27 mouse cellular contexts compared by ENCODE assay signal in the genomic region with DNA sequence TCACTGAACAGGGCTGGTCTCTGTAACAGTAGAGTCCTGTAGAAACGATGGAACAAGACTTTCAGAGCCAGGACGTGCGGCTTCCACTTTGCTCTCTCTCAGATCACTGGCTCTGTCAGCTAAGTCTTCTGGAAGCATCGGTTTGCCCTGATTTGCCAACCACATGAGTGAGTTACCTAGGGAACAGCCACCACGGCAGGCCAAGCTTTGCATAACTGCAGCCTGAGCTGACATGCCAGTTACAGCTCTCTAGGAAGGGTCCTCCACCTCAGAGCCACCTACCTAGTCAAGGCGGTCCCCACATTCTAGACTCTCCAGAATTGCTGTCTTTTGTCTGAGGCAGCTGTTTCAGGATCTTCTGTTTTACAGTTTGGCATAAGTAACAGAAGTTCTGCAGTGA.
DNase-seq lines count a peak whose midpoint lies in the region; ATAC-seq and TF ChIP-seq lines count a peak whose summit lies in the region.
"Had no signal": no experiment of that assay in that cellular context is flagged by ENCODE, and none has a peak within 500 bp of the region (broad histone marks: within the 10 kb centered on the region; RNA-seq: fewer than 3 reads in every experiment).

No protein-coding gene starts in this region.

- 54% methylated on average over 6 of the region's 6 CpGs for WGBS in hindbrain, postnatal 0 days
- WGBS in hindbrain, embryonic 16.5 days, result 75% methylated on average over 6 of the region's 6 CpGs

- DNase-seq in hindbrain, postnatal 0 days (ENCODE audit: low spot score), result peak; percentile 34
- peak; percentile 45 for DNase-seq in CH12.LX (ENCODE audit: extremely low read depth)
- peak; percentile 56 for DNase-seq in Muller cell, postnatal 12 days (ENCODE audit: inconsistent ontology term)
- peak; percentile 17 for DNase-seq in retina, embryonic 14.5 days (ENCODE audit: low spot score)
- DNase-seq: adrenal gland, postnatal 25 days; B cell, adult 2 months; cerebellum, adult 2 months; cerebellum, postnatal 14 days; gastrocnemius, postnatal 25 days; heart, adult 18-20 months; heart, postnatal 4 days; kidney, postnatal 14 days; lung, embryonic 14.5 days; lung, postnatal 36 days; thymus, postnatal 14 days had no signal

- no peak overlapping the region for H3K9ac ChIP-seq in hindbrain, postnatal 0 days (replicated peaks; ENCODE audit: low read length)
- H3K9ac ChIP-seq in hindbrain, embryonic 16.5 days (ENCODE audit: low read depth, low read length), result no peak overlapping the region
- H3K9ac ChIP-seq in CH12.LX (ENCODE audit: insufficient read depth, low read depth), result no peak overlapping the region
- H3K9ac ChIP-seq: hindbrain, embryonic 13.5 days; limb, embryonic 12.5 days; liver, embryonic 15.5 days; lung, embryonic 14.5 days; midbrain, embryonic 12.5 days had no signal

- H3K27me3 ChIP-seq in hindbrain, postnatal 0 days (ENCODE audit: insufficient read depth, low read length), result no peaks in the 10 kb centered on the region
- H3K27me3 ChIP-seq in hindbrain, embryonic 16.5 days (replicated peaks; ENCODE audit: control insufficient read depth, insufficient read depth, low read length), result no peaks in the 10 kb centered on the region
- H3K27me3 ChIP-seq in CH12.LX (replicated peaks), result no peaks in the 10 kb centered on the region
- H3K27me3 ChIP-seq: hindbrain, embryonic 13.5 days; limb, embryonic 12.5 days; liver, embryonic 15.5 days; megakaryocyte, embryonic 14.5 days; midbrain, embryonic 12.5 days had no signal

- TF ChIP-seq POLR2A in CH12.LX (IDR thresholded peaks at IDR 0.05; ENCODE audit: low read depth, low read length), result no peak

- H3K4me2 ChIP-seq in hindbrain, postnatal 0 days (ENCODE audit: low read depth, low read length), result no peak overlapping the region
- no peak overlapping the region for H3K4me2 ChIP-seq in hindbrain, embryonic 16.5 days (ENCODE audit: low read length)
- H3K4me2 ChIP-seq in CH12.LX (ENCODE audit: insufficient read depth, low read depth, poor library complexity, severe bottlenecking), result no peak overlapping the region
- H3K4me2 ChIP-seq: heart, embryonic 11.5 days; hindbrain, embryonic 13.5 days; limb, embryonic 12.5 days; liver, embryonic 15.5 days; lung, embryonic 14.5 days; midbrain, embryonic 12.5 days had no signal

- H3K4me1 ChIP-seq in hindbrain, postnatal 0 days (ENCODE audit: insufficient read depth, low read length), result no peaks in the 10 kb centered on the region
- no peaks in the 10 kb centered on the region for H3K4me1 ChIP-seq in hindbrain, embryonic 16.5 days (ENCODE audit: control insufficient read depth, insufficient read depth, low read depth, low read length)
- H3K4me1 ChIP-seq in CH12.LX (ENCODE audit: control insufficient read depth in 1 of 2, insufficient read depth in 2 of 2), result peaks cover 6 to 25% of the 10 kb centered on the region in 2 experiments; a peak in 3 of 4 replicates
- H3K4me1 ChIP-seq: forebrain, embryonic 10.5 days; hindbrain, embryonic 13.5 days; megakaryocyte, embryonic 14.5 days; midbrain, embryonic 12.5 days had no signal

- no peak for TF ChIP-seq EP300 in CH12.LX (IDR thresholded peaks at IDR 0.05; ENCODE audit: low read length)

- in situ Hi-C loops in CH12.LX (cut with MboI; ENCODE audit: low pct_ligation_motif_present, low pct_unique_long_range_greater_than_20kb, low sequenced_read_pairs), result no loop called here

- H3K4me3 ChIP-seq in hindbrain, postnatal 0 days (ENCODE audit: low read length), result no peak overlapping the region
- no peak overlapping the region for H3K4me3 ChIP-seq in hindbrain, embryonic 16.5 days (ENCODE audit: low read length)
- no peak overlapping the region for H3K4me3 ChIP-seq in CH12.LX (replicated peaks in 1 of 3; ENCODE audit: low read depth in 2 of 3, low read length in 2 of 3, poor library complexity in 1 of 3)
- H3K4me3 ChIP-seq: forebrain, embryonic 10.5 days; hindbrain, embryonic 13.5 days; left cerebral cortex, adult 2 months; limb, embryonic 12.5 days; liver, embryonic 15.5 days; megakaryocyte, embryonic 14.5 days; midbrain, embryonic 12.5 days had no signal

- no peak for TF ChIP-seq RAD21 in CH12.LX (IDR thresholded peaks at IDR 0.05; ENCODE audit: low read depth, low read length)

- no peak for ATAC-seq in hindbrain, postnatal 0 days
- no peak for ATAC-seq in hindbrain, embryonic 16.5 days
- ATAC-seq in megakaryocyte, adult 5-6 weeks (ENCODE audit: poor library complexity, severe bottlenecking), result no peak
- ATAC-seq in activated CD4-positive, CD25-positive, alpha-beta regulatory T cell, adult 4 months, result no peak
- ATAC-seq: inflammation-experienced regulatory T-cells, adult 6 months had no signal

- dilution Hi-C loops in CH12.LX (cut with MboI; ENCODE audit: extremely low pct_ligation_motif_present, extremely low pct_unique_long_range_greater_than_20kb, low sequenced_read_pairs), result no loop called here

- H3K27ac ChIP-seq in hindbrain, postnatal 0 days, result no peak overlapping the region
- no peak overlapping the region for H3K27ac ChIP-seq in hindbrain, embryonic 16.5 days (ENCODE audit: low read depth, low read length)
- no peak overlapping the region for H3K27ac ChIP-seq in CH12.LX (ENCODE audit: insufficient read depth, low read depth)
- H3K27ac ChIP-seq: forebrain, embryonic 10.5 days; hindbrain, embryonic 13.5 days; left cerebral cortex, adult 2 months; limb, embryonic 12.5 days; liver, embryonic 15.5 days; midbrain, embryonic 12.5 days had no signal

- no peak for TF ChIP-seq CTCF in hindbrain, postnatal 0 days (IDR thresholded peaks at IDR 0.05; ENCODE audit: low read depth)
- TF ChIP-seq CTCF in CH12.LX (conservative IDR thresholded peaks at IDR 0.05 in 1 of 2, IDR thresholded peaks at IDR 0.05 in 1 of 2; ENCODE audit: low read depth in 2 of 2, low read length in 2 of 2), result no peak

- no peaks in the 10 kb centered on the region for H3K9me3 ChIP-seq in hindbrain, postnatal 0 days (ENCODE audit: low read length)
- H3K9me3 ChIP-seq in hindbrain, embryonic 16.5 days (ENCODE audit: control insufficient read depth, low read length), result no peaks in the 10 kb centered on the region
- no peaks in the 10 kb centered on the region for H3K9me3 ChIP-seq in CH12.LX (replicated peaks; ENCODE audit: low read length)
- H3K9me3 ChIP-seq: forebrain, embryonic 10.5 days; hindbrain, embryonic 13.5 days; limb, embryonic 12.5 days; liver, embryonic 15.5 days; megakaryocyte, embryonic 14.5 days; midbrain, embryonic 12.5 days had no signal

- H3K79me2 ChIP-seq in CH12.LX (replicated peaks; ENCODE audit: control insufficient read depth, extremely low read depth, insufficient read depth, poor library complexity, severe bottlenecking), result no peaks in the 10 kb centered on the region

- no peaks in the 10 kb centered on the region for H3K36me3 ChIP-seq in hindbrain, postnatal 0 days (ENCODE audit: insufficient read depth, low read length)
- H3K36me3 ChIP-seq in hindbrain, embryonic 16.5 days (ENCODE audit: control insufficient read depth, insufficient read depth, low read length), result no peaks in the 10 kb centered on the region
- H3K36me3 ChIP-seq in CH12.LX (replicated peaks in 1 of 2; ENCODE audit: control insufficient read depth in 1 of 2, insufficient read depth in 1 of 2, low read length in 1 of 2), result no peaks in the 10 kb centered on the region
- H3K36me3 ChIP-seq: forebrain, embryonic 10.5 days; hindbrain, embryonic 13.5 days; limb, embryonic 12.5 days; liver, embryonic 15.5 days; midbrain, embryonic 12.5 days had no signal

TF ChIP-seq in CH12.LX, 34 proteins besides CTCF, POLR2A, EP300 and RAD21:
- no peak for TF ChIP-seq ZNF384 (IDR thresholded peaks at IDR 0.05; ENCODE audit: low read depth, low read length)
- no peak for TF ChIP-seq PAX5 (IDR thresholded peaks at IDR 0.05; ENCODE audit: low read length)
- TF ChIP-seq MAX (IDR thresholded peaks at IDR 0.05; ENCODE audit: low read length), result no peak
- no peak for TF ChIP-seq ELF1 (IDR thresholded peaks at IDR 0.05; ENCODE audit: low read depth, low read length)
- no peak for TF ChIP-seq HCFC1 (IDR thresholded peaks at IDR 0.05; ENCODE audit: low read depth, low read length)
